Mouse (Mus musculus) embryonic facial prominence, embryonic 15.5 days (tissue): ENCODE results near the gene Tkfc. TPM values are rescaled to one million over a fixed set of nuclear protein-coding genes. Genes with fewer than 3 reads are reported as not detected.
A peak's percentile ranks its signal among the peaks of the same experiment; 100 is the strongest.

ENCODE experiments used
- ATAC-seq: fragments of 200-750 bp; cut with Nextera tagmentation; 2 replicates; pipeline ENCODE4 v1.8.0; 2017; ENCODE audit warnings: low read depth, moderate TSS enrichment; ENCODE audit not compliant: insufficient number of reproducible peaks, low FRiP score, low TSS enrichment
- H3K27ac ChIP-seq: fragments of 300-500 bp; sonication (generic); replicated peaks from 2 replicates; pipeline ENCODE4 v1.5.1; 2015; ENCODE audit warnings: mild to moderate bottlenecking, inconsistent platforms
- H3K27me3 ChIP-seq: fragments of 300-500 bp; sonication (generic); 2 replicates; pipeline ENCODE4 v1.6.1; 2015; ENCODE audit warnings: inconsistent platforms
- H3K36me3 ChIP-seq: fragments of 300-500 bp; sonication (generic); 2 replicates; pipeline ENCODE4 v1.6.1; 2015; ENCODE audit warnings: mild to moderate bottlenecking, inconsistent platforms
- H3K4me1 ChIP-seq: fragments of 300-500 bp; sonication (generic); 2 replicates; pipeline ENCODE4 v1.6.1; 2015; ENCODE audit warnings: inconsistent platforms
- H3K4me2 ChIP-seq: fragments of 300-500 bp; sonication (generic); replicated peaks from 2 replicates; pipeline ENCODE4 v1.6.1; 2015; ENCODE audit warnings: mild to moderate bottlenecking, inconsistent platforms
- H3K4me3 ChIP-seq: fragments of 300-500 bp; sonication (generic); replicated peaks from 2 replicates; pipeline ENCODE4 v1.5.1; 2015; ENCODE audit warnings: mild to moderate bottlenecking, inconsistent platforms
- H3K9ac ChIP-seq: fragments of 300-500 bp; sonication (generic); 2 replicates; pipeline ENCODE4 v1.6.1; 2015; ENCODE audit warnings: inconsistent platforms
- H3K9me3 ChIP-seq: fragments of 300-500 bp; sonication (generic); replicated peaks from 2 replicates; pipeline ENCODE4 v1.6.1; 2016; ENCODE audit warnings: inconsistent platforms
- WGBS: fragments of 180-500 bp; shearing (Covaris S2); methylation state at CpG from one replicate; pipeline ENCODE4 v1.1.7; 2015; 5-methylcytosine and 5-hydroxymethylcytosine counted together
- polyA plus RNA-seq: library from polyadenylated mRNA; unstranded; fragments of >200 nt; fragmentation: Nextera tagmentation; extraction: Ambion mirVana; gene quantifications from 2 replicates; pipeline ENCODE4 v1.2.1, GENCODE M21; 2015

Gene Tkfc
- 14.4 and 18.8 TPM in 2 replicates for polyA plus RNA-seq

DNA sequence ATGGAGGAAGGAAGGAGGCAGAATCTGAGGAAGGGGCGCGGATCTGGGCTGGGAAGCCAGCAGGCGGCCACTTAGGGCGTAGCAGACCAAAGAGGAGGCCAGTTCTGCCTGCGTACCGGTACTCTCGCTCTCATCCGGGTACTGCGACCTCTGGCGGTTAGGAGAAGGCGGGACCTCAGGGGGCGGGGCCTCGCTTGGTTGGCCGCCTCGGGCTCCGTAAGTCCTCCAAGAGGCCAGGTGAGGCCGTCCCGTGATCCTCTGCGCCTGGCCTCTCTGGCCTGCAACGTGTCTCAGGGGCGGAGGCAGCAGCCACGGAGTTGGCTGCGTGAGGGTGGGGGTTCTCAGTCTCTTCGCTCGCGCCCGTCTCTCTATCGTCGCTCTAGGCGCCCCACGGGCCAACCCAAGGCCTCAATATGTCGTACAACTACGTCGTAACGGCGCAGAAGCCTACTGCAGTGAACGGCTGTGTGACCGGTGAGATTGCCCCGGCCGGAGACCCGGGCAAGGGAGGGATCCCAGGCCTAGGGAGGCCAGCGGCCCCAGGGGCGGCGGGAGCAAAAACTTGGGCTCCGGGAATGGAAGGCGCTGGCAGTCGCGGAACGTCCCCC lies at the start of gene Tkfc, which contains the start of gene Ddb1:
Gene Tkfc, minus strand, starts transcription at position 362 of the 608 bp plus-strand sequence.
Gene Ddb1, plus strand, starts transcription at position 35 of the 608 bp plus-strand sequence.
- Histone ChIP-seq H3K9me3 (no peaks in the 10 kb centered on the region), H3K27ac (peak within 1 kb of the TSS; percentile 95), H3K9ac (peak within 1 kb of the TSS; percentile 99), H3K36me3 (peaks cover 34% of the 10 kb centered on the region), H3K27me3 (no peaks in the 10 kb centered on the region), H3K4me1 (peaks cover 45% of the 10 kb centered on the region), H3K4me2 (peak within 1 kb of the TSS; percentile 69), H3K4me3 (peak within 1 kb of the TSS; percentile 98)
- under 1% methylated on average over 49 of the region's 49 CpGs for WGBS
- ATAC-seq: peak; percentile 96

DNA sequence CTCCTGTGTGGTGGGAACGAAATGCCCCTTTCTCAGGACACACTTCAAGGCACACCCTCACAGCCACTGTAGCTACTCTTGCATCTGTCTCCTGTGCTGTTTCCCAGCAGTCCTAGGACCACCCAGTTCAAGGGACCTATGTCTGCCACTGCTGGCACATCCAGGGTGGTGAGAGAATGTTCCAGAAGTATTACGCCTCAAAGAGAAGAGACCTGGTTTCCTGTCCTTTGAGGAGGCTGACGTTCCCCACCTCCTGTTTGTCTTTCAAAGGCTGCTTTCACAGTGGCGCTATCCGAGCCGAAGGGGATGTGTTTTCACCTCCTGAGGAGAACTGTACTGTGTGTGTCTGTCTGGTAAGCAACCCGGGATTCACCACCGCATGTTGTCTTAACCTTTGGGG lies 42.7 kb upstream of the Tkfc start:
- H3K4me2 ChIP-seq: no peak overlapping the region
- H3K9ac ChIP-seq: no peak overlapping the region
- no peaks in the 10 kb centered on the region for H3K4me1 ChIP-seq
- H3K36me3 ChIP-seq: no peaks in the 10 kb centered on the region
- no peaks in the 10 kb centered on the region for H3K9me3 ChIP-seq
- WGBS: 70% methylated on average over 8 of the region's 8 CpGs
- H3K27me3 ChIP-seq: no peaks in the 10 kb centered on the region
- H3K27ac ChIP-seq: no peak overlapping the region
- no peak for ATAC-seq
- H3K4me3 ChIP-seq: no peak overlapping the region

DNA sequence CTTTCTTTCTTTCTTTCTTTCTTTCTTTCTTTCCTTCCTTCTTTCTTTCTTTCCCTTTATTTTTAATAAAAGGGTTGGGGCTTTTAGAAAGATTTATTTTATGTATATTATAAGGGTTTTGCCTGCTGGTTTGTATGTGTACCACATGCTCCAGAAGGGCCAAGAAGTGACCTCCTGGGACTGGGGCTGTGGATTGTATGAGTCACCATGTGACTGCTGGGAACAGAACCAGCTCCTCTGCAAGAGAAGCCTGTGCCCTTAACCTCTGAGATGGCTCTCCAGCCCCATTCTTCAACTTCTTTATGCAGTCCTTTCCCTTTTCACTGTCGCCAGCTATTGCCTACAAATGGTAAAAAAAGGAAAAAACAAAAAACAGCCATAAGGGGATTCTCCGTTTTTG lies 40.2 kb upstream of the Tkfc start:
- H3K27ac ChIP-seq: no peak overlapping the region
- WGBS: 75% methylated on average over 2 of the region's 2 CpGs
- H3K36me3 ChIP-seq: no peaks in the 10 kb centered on the region
- no peak overlapping the region for H3K4me3 ChIP-seq
- no peaks in the 10 kb centered on the region for H3K27me3 ChIP-seq
- H3K9ac ChIP-seq: no peak overlapping the region
- H3K4me1 ChIP-seq: no peaks in the 10 kb centered on the region
- ATAC-seq: no peak
- no peaks in the 10 kb centered on the region for H3K9me3 ChIP-seq
- no peak overlapping the region for H3K4me2 ChIP-seq

DNA sequence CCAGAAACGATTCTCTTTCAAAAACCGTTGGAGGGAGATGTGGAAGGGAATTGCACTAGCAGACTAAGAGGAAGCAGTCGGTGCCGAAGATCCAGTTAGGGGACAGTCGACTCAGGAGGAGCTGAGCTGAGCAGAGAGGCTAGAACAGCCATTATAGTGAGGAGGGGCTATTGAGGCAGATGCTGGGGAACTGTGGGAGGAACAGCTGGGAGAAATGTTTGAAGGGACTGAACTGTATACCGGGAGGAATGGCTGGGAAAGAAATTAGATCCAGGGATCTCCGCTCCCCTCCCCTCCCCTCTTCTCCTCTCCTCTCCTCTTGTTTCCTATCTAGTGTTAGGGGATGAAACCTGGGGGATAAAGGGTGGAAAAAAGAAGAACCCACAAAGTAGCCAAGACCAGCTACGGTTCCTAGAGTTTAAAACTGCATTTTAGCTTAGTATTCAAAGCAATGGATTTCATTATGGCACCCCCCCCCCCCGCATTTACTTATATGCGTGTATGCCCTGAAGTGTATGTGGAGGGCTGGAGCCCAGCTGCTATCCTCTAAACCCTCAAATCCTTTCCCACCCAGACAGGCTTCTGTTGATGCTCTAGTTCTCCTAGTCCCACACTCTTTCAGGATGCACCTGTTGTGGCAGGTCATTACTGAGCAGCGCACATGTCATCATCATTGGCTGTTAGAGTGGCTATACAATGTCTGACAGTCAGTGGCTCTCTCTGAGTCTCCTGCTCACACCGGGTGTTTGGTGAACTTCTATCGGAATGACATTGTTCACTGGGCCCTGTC lies 35.3 kb upstream of the Tkfc start:
- H3K4me2 ChIP-seq: peak overlapping the region; percentile 31
- ATAC-seq: peak; percentile 61

DNA sequence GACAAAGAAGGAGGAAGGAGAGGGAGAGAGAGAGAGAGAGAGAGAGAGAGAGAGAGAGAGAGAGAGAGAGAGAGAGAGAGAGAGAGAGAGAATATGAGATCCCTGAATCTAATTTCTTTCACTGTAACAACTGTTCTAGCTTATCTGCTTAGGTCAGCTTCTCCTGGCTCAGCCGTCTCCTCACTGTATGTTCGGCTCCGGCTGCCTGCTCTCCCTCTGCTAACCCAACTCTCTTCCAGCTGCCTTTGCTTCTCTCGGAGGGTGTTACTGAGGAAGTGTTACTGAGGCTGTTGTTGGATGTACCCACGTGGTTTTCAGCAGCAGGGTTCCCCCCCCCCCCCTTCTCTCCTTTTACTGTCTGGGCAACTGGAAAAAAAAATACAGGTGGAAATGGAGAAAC lies 34.6 kb upstream of the Tkfc start:
- WGBS: 11% methylated on average over 5 of the region's 5 CpGs
- H3K4me1 ChIP-seq: peaks cover 5% of the 10 kb centered on the region
- peak overlapping the region; percentile 31; the same call in 1 of the 2 replicates for H3K4me2 ChIP-seq
- no peaks in the 10 kb centered on the region for H3K9me3 ChIP-seq
- H3K27ac ChIP-seq: no peak overlapping the region
- H3K36me3 ChIP-seq: no peaks in the 10 kb centered on the region
- H3K4me3 ChIP-seq: 0 out of 2 replicates have a peak overlapping the region, but pooled peaks have one; percentile 4
- no peak for ATAC-seq
- H3K27me3 ChIP-seq: no peaks in the 10 kb centered on the region
- no peak overlapping the region for H3K9ac ChIP-seq

More for the DNA sequence above, 35.3 kb upstream of the Tkfc start:
- Histone ChIP-seq H3K4me3 (0 out of 2 replicates have a peak overlapping the region, but pooled peaks have one; percentile 4), H3K27ac (peak overlapping the region; percentile 60), H3K9me3 (no peaks in the 10 kb centered on the region), H3K27me3 (no peaks in the 10 kb centered on the region), H3K36me3 (no peaks in the 10 kb centered on the region), H3K9ac (no peak overlapping the region), H3K4me1 (no peaks in the 10 kb centered on the region)
- 30% methylated on average over 13 of the region's 13 CpGs for WGBS

DNA sequence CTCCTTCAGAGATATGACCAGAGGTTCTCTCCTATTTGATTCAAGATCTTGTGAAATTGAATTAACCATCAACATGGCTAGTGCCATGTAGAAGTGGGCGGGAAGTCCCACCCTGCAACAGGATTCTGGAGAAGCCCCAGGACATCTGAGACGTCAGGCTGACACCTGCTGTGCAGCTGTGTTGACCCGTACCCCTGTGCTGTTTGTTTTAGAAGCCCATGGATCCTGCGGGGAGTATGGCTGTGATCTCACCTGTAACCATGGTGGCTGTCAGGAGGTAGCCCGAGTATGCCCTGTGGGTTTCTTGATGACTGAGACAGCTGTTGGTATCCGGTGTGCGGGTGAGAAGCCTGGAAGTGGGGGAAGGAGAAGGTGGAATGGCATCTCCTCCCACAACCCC lies 32.4 kb upstream of the Tkfc start:
- Histone ChIP-seq H3K27me3 (no peaks in the 10 kb centered on the region), H3K4me3 (no peak overlapping the region), H3K27ac (no peak overlapping the region), H3K9ac (no peak overlapping the region), H3K4me2 (no peak overlapping the region), H3K36me3 (no peaks in the 10 kb centered on the region), H3K4me1 (peaks cover 21% of the 10 kb centered on the region), H3K9me3 (no peaks in the 10 kb centered on the region)
- WGBS: 53% methylated on average over 7 of the region's 7 CpGs
- no peak for ATAC-seq

DNA sequence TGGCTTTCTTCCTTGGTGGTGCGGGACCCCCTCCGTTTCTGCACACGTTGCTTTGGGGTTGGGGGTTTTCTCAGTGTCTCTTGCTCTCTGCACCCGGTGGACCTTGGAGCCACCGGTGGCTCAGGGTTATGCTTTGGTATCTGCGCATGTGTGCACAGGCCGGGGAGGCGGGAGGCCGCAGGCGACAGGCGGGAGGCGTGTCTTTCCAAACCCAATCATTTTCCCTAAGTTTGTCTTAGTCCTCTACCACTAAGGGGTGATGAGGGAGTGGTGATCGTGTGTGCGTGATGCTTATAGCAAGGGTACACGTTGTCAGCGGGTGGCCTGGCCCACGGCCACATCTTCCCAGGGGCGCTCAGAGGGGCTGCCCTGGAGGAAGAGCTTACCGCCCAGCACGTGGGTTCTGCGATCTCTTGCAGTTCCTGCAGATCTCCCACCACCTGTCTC lies 29.4 kb upstream of the Tkfc start:
- H3K4me2 ChIP-seq: peak overlapping the region; percentile 96
- H3K4me1 ChIP-seq: peaks cover 21% of the 10 kb centered on the region
- peak overlapping the region; percentile 48 for H3K4me3 ChIP-seq
- 1% methylated on average over 21 of the region's 21 CpGs for WGBS
- ATAC-seq: peak; percentile 78
- peak overlapping the region; percentile 39; the same call in 1 of the 2 replicates for H3K9ac ChIP-seq
- no peaks in the 10 kb centered on the region for H3K9me3 ChIP-seq
- peaks cover 14% of the 10 kb centered on the region for H3K36me3 ChIP-seq
- H3K27ac ChIP-seq: 0 out of 2 replicates have a peak overlapping the region, but pooled peaks have one; percentile 11
- H3K27me3 ChIP-seq: no peaks in the 10 kb centered on the region

DNA sequence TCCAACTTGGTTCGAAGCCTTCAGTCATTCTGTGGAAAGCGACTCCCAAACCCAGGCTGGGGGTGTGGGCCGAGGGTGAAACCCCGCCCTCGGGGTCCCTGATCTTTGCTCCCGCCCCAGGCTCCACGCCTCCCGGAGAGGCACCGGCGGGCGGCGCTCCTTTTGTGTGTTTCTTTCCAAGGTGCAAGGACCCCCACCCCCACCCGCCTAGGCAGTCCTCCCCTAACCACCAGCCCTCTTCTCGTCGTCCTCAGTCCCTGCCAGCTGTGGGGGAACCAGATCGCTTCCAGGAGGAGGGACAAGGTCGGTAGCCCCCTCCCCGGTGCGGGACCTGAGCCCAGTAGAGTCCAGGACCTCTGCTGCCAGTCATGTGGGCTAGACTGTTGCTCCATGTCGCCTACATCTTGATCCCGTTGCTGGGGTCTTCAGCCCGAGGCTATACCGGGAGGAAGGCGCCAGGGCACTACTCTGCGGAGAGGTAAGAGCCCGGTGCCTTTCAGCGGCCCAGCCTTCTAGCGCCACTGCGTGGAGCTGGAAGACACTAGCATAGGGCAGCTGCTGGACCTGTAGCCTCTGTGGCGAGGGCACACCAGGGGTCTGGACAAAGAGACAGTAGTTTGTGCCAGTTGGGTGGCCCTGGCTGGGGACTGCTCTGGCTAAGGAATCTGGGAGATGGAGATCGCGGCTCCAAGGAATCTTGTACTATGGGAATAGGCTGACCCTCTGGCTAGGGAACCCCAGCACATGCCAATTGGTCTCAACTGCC lies 28.8 kb upstream of the Tkfc start, which contains the start of gene Vwce:
Gene Vwce, plus strand, starts transcription at position 108 of the 766 bp plus-strand sequence.
- 2% methylated on average over 32 of the region's 32 CpGs for WGBS
- Histone ChIP-seq H3K9ac (peak within 1 kb of the TSS; percentile 39), H3K27me3 (no peaks in the 10 kb centered on the region), H3K27ac (peak within 1 kb of the TSS; percentile 11; the same call in 1 of the 2 replicates), H3K4me2 (peak within 1 kb of the TSS; percentile 96), H3K4me1 (peaks cover 21% of the 10 kb centered on the region), H3K4me3 (peak within 1 kb of the TSS; percentile 48), H3K9me3 (no peaks in the 10 kb centered on the region), H3K36me3 (peaks cover 20% of the 10 kb centered on the region)
- ATAC-seq: peak; percentile 79

DNA sequence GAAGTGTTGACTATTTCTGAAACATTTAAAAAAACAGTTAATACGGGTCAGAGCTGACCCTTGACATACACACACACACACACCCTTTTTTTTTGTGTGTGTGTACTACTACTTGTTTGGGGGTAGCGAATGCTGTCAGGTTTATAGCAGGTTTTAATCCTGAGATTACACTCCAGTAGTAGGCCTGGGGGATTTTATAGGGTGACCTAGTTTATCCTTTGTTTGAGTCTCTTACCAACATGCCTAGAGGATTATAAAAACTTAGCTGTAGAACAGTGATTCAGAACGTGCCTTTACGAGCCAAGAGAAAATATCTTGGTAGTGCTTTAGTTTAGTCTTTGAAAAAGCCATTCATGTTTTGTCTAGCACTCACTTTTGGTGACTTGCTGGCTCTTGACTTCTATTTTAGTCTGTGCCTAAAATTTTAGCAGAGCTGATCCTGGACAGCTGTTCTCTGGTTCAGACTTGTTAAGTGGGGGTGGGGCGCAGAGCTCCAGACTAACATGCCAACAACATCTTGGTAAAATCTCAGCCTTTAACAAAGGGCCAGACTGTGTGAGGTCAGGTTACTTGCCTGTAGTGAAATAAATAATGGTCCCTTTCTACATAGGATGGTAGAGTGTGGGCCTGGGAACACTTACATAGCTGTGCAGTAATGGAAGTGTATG lies 3.3 kb upstream of the Tkfc start:
- H3K36me3 ChIP-seq: peaks cover 64% of the 10 kb centered on the region
- no peak for ATAC-seq
- no peak overlapping the region for H3K9ac ChIP-seq
- H3K27ac ChIP-seq: no peak overlapping the region
- WGBS: 67% methylated on average over 5 of the region's 5 CpGs
- peaks cover 29% of the 10 kb centered on the region for H3K4me1 ChIP-seq
- no peak overlapping the region for H3K4me2 ChIP-seq
- no peaks in the 10 kb centered on the region for H3K27me3 ChIP-seq
- H3K4me3 ChIP-seq: no peak overlapping the region
- H3K9me3 ChIP-seq: no peaks in the 10 kb centered on the region

DNA sequence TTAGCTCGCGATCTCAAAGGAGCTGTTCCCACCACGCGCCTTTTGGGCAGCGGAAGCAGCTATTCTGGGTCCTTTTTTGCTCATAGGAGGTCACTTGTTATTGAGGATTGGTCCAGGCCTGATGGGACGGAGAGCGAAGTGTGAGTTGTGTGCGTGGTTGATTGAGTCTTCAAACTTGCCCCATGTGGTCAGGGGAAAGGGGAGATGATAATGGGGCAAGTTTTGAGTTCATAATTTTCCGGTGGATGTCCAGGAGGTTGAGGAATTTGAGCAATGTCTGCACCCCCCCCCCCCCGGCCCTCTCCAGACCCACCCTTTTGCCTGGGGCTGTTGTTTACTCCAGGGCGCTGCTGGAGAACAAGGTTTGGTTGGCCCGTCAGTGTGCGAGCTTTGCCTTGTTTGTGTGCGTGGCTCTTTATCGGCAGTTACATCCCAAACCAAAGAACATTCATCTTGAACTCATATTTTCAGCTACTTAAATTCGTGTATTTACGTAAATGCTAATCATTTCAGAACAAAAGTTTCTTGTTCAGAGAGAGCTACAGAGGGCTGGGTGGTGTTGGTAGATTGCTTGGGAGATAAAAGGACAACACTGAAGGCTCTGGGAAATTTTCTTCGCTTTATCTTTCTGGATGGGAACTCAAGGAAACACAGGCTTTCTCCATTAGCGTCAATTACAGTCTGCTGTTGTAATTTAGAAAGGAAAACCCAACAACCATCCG lies 608 bp upstream of the Tkfc start:
- ATAC-seq: peak; percentile 3; the same call in 1 of the 2 replicates
- peak overlapping the region; percentile 99 for H3K9ac ChIP-seq
- WGBS: 4% methylated on average over 20 of the region's 20 CpGs
- H3K4me3 ChIP-seq: peak overlapping the region; percentile 98
- H3K9me3 ChIP-seq: no peaks in the 10 kb centered on the region
- no peaks in the 10 kb centered on the region for H3K27me3 ChIP-seq
- H3K27ac ChIP-seq: peak overlapping the region; percentile 95
- peaks cover 37% of the 10 kb centered on the region for H3K36me3 ChIP-seq
- peaks cover 45% of the 10 kb centered on the region for H3K4me1 ChIP-seq
- H3K4me2 ChIP-seq: peak overlapping the region; percentile 69
